Mouse (Mus musculus): ENCODE measurements around the gene Majin.

GRCm38 (mm10) chr19:6236053-6236441 is 51.9 kb downstream of the Majin start:
- TF ChIP-seq POLR2A (IDR thresholded peaks at IDR 0.05; ENCODE audit: extremely low read depth, insufficient read depth, low read length) (no peak), CTCF (IDR thresholded peaks at IDR 0.05; ENCODE audit: low read depth, low read length) (no peak)

All from liver, adult 2 months (tissue).